Mouse (Mus musculus) heart, postnatal 0 days (tissue): ENCODE data around the gene Hivep3. TPM values are rescaled to one million over a fixed set of nuclear protein-coding genes. Genes with fewer than 3 reads are reported as not detected.

Experiments used
- ATAC-seq: fragments of 200-750 bp; cut with Nextera tagmentation; 2 replicates; pipeline ENCODE4 v1.8.0; 2017; ENCODE audit warnings: low read depth, moderate number of reproducible peaks, moderate library complexity; ENCODE audit not compliant: insufficient read depth
- DNase-seq: peaks from one replicate; pipeline ENCODE4 v3.0.0-alpha.2; 2016; ENCODE audit warnings: low spot score
- H3K27ac ChIP-seq: fragments of 300-500 bp; sonication (generic); 2 replicates; pipeline ENCODE4 v1.5.1; 2014; ENCODE audit warnings: low read depth, mild to moderate bottlenecking
- H3K27me3 ChIP-seq: fragments of 300-500 bp; sonication (generic); 2 replicates; pipeline ENCODE4 v1.6.1; 2014; ENCODE audit warnings: low read length, mixed read lengths; ENCODE audit not compliant: control insufficient read depth, insufficient read depth
- H3K36me3 ChIP-seq: fragments of 300-500 bp; sonication (generic); replicated peaks from 2 replicates; pipeline ENCODE4 v1.6.1; 2014; ENCODE audit warnings: low read length, mixed read lengths; ENCODE audit not compliant: control insufficient read depth, insufficient read depth
- H3K4me1 ChIP-seq: fragments of 300-500 bp; sonication (generic); 2 replicates; pipeline ENCODE4 v1.6.1; 2014; ENCODE audit warnings: antibody characterized with exemption; ENCODE audit not compliant: control insufficient read depth, insufficient read depth
- H3K4me2 ChIP-seq: fragments of 300-500 bp; sonication (generic); 2 replicates; pipeline ENCODE4 v1.6.1; 2014; ENCODE audit warnings: low read depth, mild to moderate bottlenecking, low read length, moderate library complexity
- H3K4me3 ChIP-seq: fragments of 300-500 bp; sonication (generic); 2 replicates; pipeline ENCODE4 v1.5.1; 2014; ENCODE audit warnings: low read depth, low read length
- H3K9ac ChIP-seq: fragments of 300-500 bp; sonication (generic); replicated peaks from 2 replicates; pipeline ENCODE4 v1.6.1; 2014; ENCODE audit warnings: low read depth, low read length, mixed read lengths
- H3K9me3 ChIP-seq: fragments of 300-500 bp; sonication (generic); replicated peaks from 2 replicates; pipeline ENCODE4 v1.6.1; 2016; ENCODE audit warnings: low read length; ENCODE audit not compliant: control insufficient read depth
- CTCF ChIP-seq: IDR thresholded peaks from 2 replicates; pipeline ENCODE4 v1.5.1; 2016; ENCODE audit warnings: antibody characterized with exemption, control low read depth, low read depth
- EP300 ChIP-seq: IDR thresholded peaks from 2 replicates; pipeline ENCODE4 v1.6.1; 2016; ENCODE audit warnings: antibody characterized with exemption, low read depth
- WGBS: fragments of 180-500 bp; shearing (Covaris S2); extraction: QIAGEN DNeasy Blood & Tissue Kit; methylation state at CpG from one replicate; pipeline ENCODE4 v1.1.7; 2014; 5-methylcytosine and 5-hydroxymethylcytosine counted together
- polyA plus RNA-seq: library from polyadenylated mRNA; unstranded; fragments of >200 nt; fragmentation: Nextera tagmentation; extraction: Ambion mirVana; gene quantifications from 2 replicates; pipeline ENCODE4 v1.2.1, GENCODE M21; 2015
- total RNA-seq: library from RNA; depleted of rRNA; stranded (reverse); fragments of >200 nt; gene quantifications from 2 replicates; pipeline ENCODE4 v1.2.3, GENCODE M21; 2014; ENCODE audit warnings: low replicate concordance

Hivep3 gene
- total and polyA plus RNA-seq, 2 experiments from 2014 or later: 5.8 to 10.4 TPM

GRCm38 (mm10) chr4:120032320-120032983 lies 298.9 kb downstream of the Hivep3 start:
- WGBS: 1% methylated on average over 43 of the region's 70 CpGs
- H3K27me3 ChIP-seq: peaks cover 36% of the 10 kb centered on the region
- H3K27ac ChIP-seq: peak overlapping the region; percentile 1; the same call in 1 of the 2 replicates
- peak; percentile 84 for ATAC-seq
- H3K4me3 ChIP-seq: peak overlapping the region; percentile 49
- H3K9me3 ChIP-seq: no peaks in the 10 kb centered on the region
- peak; percentile 55 for DNase-seq
- H3K4me1 ChIP-seq: 0 out of 2 replicates have a peak, but pooled peaks cover 6% of the 10 kb centered on the region
- H3K36me3 ChIP-seq: no peaks in the 10 kb centered on the region
- H3K9ac ChIP-seq: no peak overlapping the region; the same call in 1 of the 2 replicates
- peak overlapping the region; percentile 82 for H3K4me2 ChIP-seq
- no peak for TF ChIP-seq CTCF
- TF ChIP-seq EP300: no peak

GRCm38 (mm10) chr4:120032984-120033355 lies 299.4 kb downstream of the Hivep3 start:
- Histone ChIP-seq H3K27ac (no peak overlapping the region), H3K4me2 (peak overlapping the region; percentile 82), H3K9me3 (no peaks in the 10 kb centered on the region), H3K9ac (no peak overlapping the region; the same call in 1 of the 2 replicates), H3K27me3 (peaks cover 39% of the 10 kb centered on the region), H3K4me3 (peak overlapping the region; percentile 49), H3K4me1 (0 out of 2 replicates have a peak, but pooled peaks cover 6% of the 10 kb centered on the region), H3K36me3 (no peaks in the 10 kb centered on the region)
- WGBS: under 1% methylated on average over 37 of the region's 38 CpGs
- ATAC-seq (no peak), DNase-seq (no peak)
- TF ChIP-seq EP300: no peak
- no peak for TF ChIP-seq CTCF

- Histone ChIP-seq H3K9ac (no peak overlapping the region), H3K9me3 (no peaks in the 10 kb centered on the region), H3K27me3 (peaks cover 31% of the 10 kb centered on the region), H3K36me3 (no peaks in the 10 kb centered on the region), H3K4me1 (0 out of 2 replicates have a peak, but pooled peaks cover 6% of the 10 kb centered on the region), H3K4me2 (no peak overlapping the region), H3K4me3 (no peak overlapping the region), H3K27ac (no peak overlapping the region)
- WGBS: 81% methylated on average over 4 of the region's 4 CpGs
- TF ChIP-seq CTCF (no peak), EP300 (no peak)
- ATAC-seq: no peak
- DNase-seq: no peak
These were observed 302.7 kb downstream of the Hivep3 start for GRCm38 (mm10) chr4:120036294-120036693.

GRCm38 (mm10) chr4:120037007-120037406 lies 303.4 kb downstream of the Hivep3 start:
- no peak overlapping the region for H3K4me2 ChIP-seq
- no peaks in the 10 kb centered on the region for H3K36me3 ChIP-seq
- no peak for DNase-seq
- no peak overlapping the region for H3K27ac ChIP-seq
- ATAC-seq: no peak
- 0 out of 2 replicates have a peak, but pooled peaks cover 5% of the 10 kb centered on the region for H3K4me1 ChIP-seq
- peaks cover 29% of the 10 kb centered on the region for H3K27me3 ChIP-seq
- no peaks in the 10 kb centered on the region for H3K9me3 ChIP-seq
- TF ChIP-seq CTCF (no peak), EP300 (no peak)
- WGBS: 49% methylated on average over 7 of the region's 7 CpGs
- H3K4me3 ChIP-seq: no peak overlapping the region
- H3K9ac ChIP-seq: no peak overlapping the region

- no peak overlapping the region for H3K4me2 ChIP-seq
- DNase-seq: no peak
- WGBS: 78% methylated on average over 2 of the region's 2 CpGs
- H3K9ac ChIP-seq: no peak overlapping the region
- ATAC-seq: no peak
- 0 out of 2 replicates have a peak, but pooled peaks cover 4% of the 10 kb centered on the region for H3K27me3 ChIP-seq
- no peak for TF ChIP-seq EP300
- TF ChIP-seq CTCF: no peak
- H3K4me1 ChIP-seq: no peaks in the 10 kb centered on the region
- H3K27ac ChIP-seq: no peak overlapping the region
- H3K4me3 ChIP-seq: no peak overlapping the region
- H3K36me3 ChIP-seq: no peaks in the 10 kb centered on the region
- no peaks in the 10 kb centered on the region for H3K9me3 ChIP-seq
These were observed 307.9 kb downstream of the Hivep3 start for GRCm38 (mm10) chr4:120041520-120041919.
